Mouse (Mus musculus) midbrain, embryonic 16.5 days (tissue): Measurements from ENCODE around the gene Jmjd1c. TPM values are rescaled to one million over a fixed set of nuclear protein-coding genes. Genes with fewer than 3 reads are reported as not detected.

Experiments used
- ATAC-seq: fragments of 200-750 bp; cut with Nextera tagmentation; 2 replicates; pipeline ENCODE4 v1.8.0; 2017; ENCODE audit warnings: moderate TSS enrichment
- H3K27ac ChIP-seq: fragments of 300-500 bp; sonication (generic); 2 replicates; pipeline ENCODE4 v1.5.1; 2014; ENCODE audit warnings: mild to moderate bottlenecking, low read length, mixed read lengths
- H3K27me3 ChIP-seq: fragments of 300-500 bp; sonication (generic); 2 replicates; pipeline ENCODE4 v1.6.1; 2014; ENCODE audit warnings: low read depth, low read length, mixed read lengths; ENCODE audit not compliant: control insufficient read depth, insufficient read depth
- H3K36me3 ChIP-seq: fragments of 300-500 bp; sonication (generic); 2 replicates; pipeline ENCODE4 v1.6.1; 2014; ENCODE audit warnings: mild to moderate bottlenecking, low read length, moderate library complexity, mixed read lengths; ENCODE audit not compliant: control insufficient read depth, insufficient read depth
- H3K4me1 ChIP-seq: fragments of 300-500 bp; sonication (generic); 2 replicates; pipeline ENCODE4 v1.6.1; 2014; ENCODE audit warnings: mild to moderate bottlenecking, low read length, mixed read lengths; ENCODE audit not compliant: control insufficient read depth, insufficient read depth
- H3K4me2 ChIP-seq: fragments of 300-500 bp; sonication (generic); 2 replicates; pipeline ENCODE4 v1.6.1; 2014; ENCODE audit warnings: mild to moderate bottlenecking, low read length, mixed read lengths
- H3K4me3 ChIP-seq: fragments of 300-500 bp; sonication (generic); 2 replicates; pipeline ENCODE4 v1.5.1; 2014; ENCODE audit warnings: low read depth, mild to moderate bottlenecking, low read length, moderate library complexity, mixed read lengths
- H3K9ac ChIP-seq: fragments of 300-500 bp; sonication (generic); 2 replicates; pipeline ENCODE4 v1.6.1; 2014; ENCODE audit warnings: low read depth, low read length, mixed read lengths
- H3K9me3 ChIP-seq: fragments of 300-500 bp; sonication (generic); replicated peaks from 2 replicates; pipeline ENCODE4 v1.6.1; 2014; ENCODE audit warnings: mild to moderate bottlenecking, low read length, mixed read lengths; ENCODE audit not compliant: control insufficient read depth, poor library complexity, severe bottlenecking
- WGBS: fragments of 180-500 bp; shearing (Covaris S2); extraction: QIAGEN DNeasy Blood & Tissue Kit; methylation state at CpG from one replicate; pipeline ENCODE4 v1.1.7; 2014; 5-methylcytosine and 5-hydroxymethylcytosine counted together
- polyA plus RNA-seq: library from polyadenylated mRNA; unstranded; fragments of >200 nt; fragmentation: Nextera tagmentation; extraction: Ambion mirVana; gene quantifications from 2 replicates; pipeline ENCODE4 v1.2.1, GENCODE M21; 2015

The Jmjd1c gene
- polyA plus RNA-seq, 1 experiment from 2014 or later: 41.7 TPM

- no peak overlapping the region for H3K9ac ChIP-seq
- no peak overlapping the region for H3K27ac ChIP-seq
- H3K4me1 ChIP-seq: 0 out of 2 replicates have a peak, but pooled peaks cover 1% of the 10 kb centered on the region
- no peaks in the 10 kb centered on the region for H3K9me3 ChIP-seq
- H3K36me3 ChIP-seq: no peaks in the 10 kb centered on the region
- ATAC-seq: no peak
- H3K4me3 ChIP-seq: no peak overlapping the region
- no peak overlapping the region for H3K4me2 ChIP-seq
- WGBS: 64% methylated on average over 4 of the region's 4 CpGs
- no peaks in the 10 kb centered on the region for H3K27me3 ChIP-seq
Measured at GRCm38 (mm10) chr10:67290622-67291021, 194.7 kb downstream of the Jmjd1c start.

- Histone ChIP-seq H3K9ac (no peak overlapping the region), H3K4me3 (no peak overlapping the region), H3K4me1 (no peaks in the 10 kb centered on the region), H3K9me3 (no peaks in the 10 kb centered on the region), H3K27me3 (no peaks in the 10 kb centered on the region), H3K27ac (no peak overlapping the region), H3K4me2 (no peak overlapping the region), H3K36me3 (no peaks in the 10 kb centered on the region)
- 84% methylated on average over 8 of the region's 8 CpGs for WGBS
- no peak for ATAC-seq
Measured at GRCm38 (mm10) chr10:67291087-67291486, 195.2 kb downstream of the Jmjd1c start.

GRCm38 (mm10) chr10:67295331-67295730 is 199.4 kb downstream of the Jmjd1c start:
- Histone ChIP-seq H3K36me3 (no peaks in the 10 kb centered on the region), H3K27me3 (no peaks in the 10 kb centered on the region), H3K27ac (no peak overlapping the region), H3K4me1 (no peaks in the 10 kb centered on the region), H3K9me3 (no peaks in the 10 kb centered on the region), H3K4me3 (no peak overlapping the region), H3K9ac (no peak overlapping the region), H3K4me2 (no peak overlapping the region)
- WGBS: 83% methylated on average over 5 of the region's 5 CpGs
- no peak for ATAC-seq

GRCm38 (mm10) chr10:67295938-67296466 is 200.1 kb downstream of the Jmjd1c start:
- Histone ChIP-seq H3K4me3 (no peak overlapping the region), H3K27me3 (no peaks in the 10 kb centered on the region), H3K4me1 (no peaks in the 10 kb centered on the region), H3K4me2 (no peak overlapping the region), H3K9me3 (no peaks in the 10 kb centered on the region), H3K27ac (no peak overlapping the region), H3K36me3 (no peaks in the 10 kb centered on the region), H3K9ac (no peak overlapping the region)
- 85% methylated on average over 7 of the region's 7 CpGs for WGBS
- no peak for ATAC-seq

GRCm38 (mm10) chr10:67296482-67297152 is 200.7 kb downstream of the Jmjd1c start:
- Histone ChIP-seq H3K27ac (no peak overlapping the region), H3K27me3 (no peaks in the 10 kb centered on the region), H3K36me3 (no peaks in the 10 kb centered on the region), H3K9ac (no peak overlapping the region), H3K4me1 (no peaks in the 10 kb centered on the region), H3K4me3 (no peak overlapping the region), H3K4me2 (no peak overlapping the region), H3K9me3 (no peaks in the 10 kb centered on the region)
- WGBS: 85% methylated on average over 8 of the region's 8 CpGs
- ATAC-seq: no peak

- no peaks in the 10 kb centered on the region for H3K27me3 ChIP-seq
- no peak overlapping the region for H3K9ac ChIP-seq
- no peak overlapping the region for H3K4me3 ChIP-seq
- WGBS: 91% methylated on average over 17 of the region's 17 CpGs
- no peak for ATAC-seq
- H3K36me3 ChIP-seq: no peaks in the 10 kb centered on the region
- H3K27ac ChIP-seq: no peak overlapping the region
- no peaks in the 10 kb centered on the region for H3K4me1 ChIP-seq
- no peaks in the 10 kb centered on the region for H3K9me3 ChIP-seq
- no peak overlapping the region for H3K4me2 ChIP-seq
Measured at GRCm38 (mm10) chr10:67297175-67297855, 201.4 kb downstream of the Jmjd1c start.

DNA sequence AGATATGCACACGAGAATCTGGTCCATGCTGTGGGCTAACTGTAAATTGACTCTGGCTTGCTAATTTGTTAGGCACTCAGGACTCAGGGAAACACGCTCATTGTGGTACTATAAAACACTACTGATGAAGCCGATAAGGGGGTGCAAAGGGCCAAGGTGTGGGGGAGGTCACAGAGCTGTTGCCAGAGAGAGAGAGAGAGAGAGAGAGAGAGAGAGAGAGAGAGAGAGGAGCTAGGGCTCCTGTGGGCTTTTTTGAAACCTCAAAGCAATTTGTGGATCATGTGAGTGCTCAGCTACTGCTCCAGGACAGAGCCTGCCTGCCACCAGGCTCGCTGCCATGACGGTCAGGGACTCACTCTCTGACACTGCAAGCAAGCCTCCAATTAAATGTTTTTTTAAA is 202.9 kb downstream of the Jmjd1c start:
- WGBS: 61% methylated on average over 5 of the region's 5 CpGs
- H3K27me3 ChIP-seq: no peaks in the 10 kb centered on the region
- H3K9me3 ChIP-seq: no peaks in the 10 kb centered on the region
- no peaks in the 10 kb centered on the region for H3K36me3 ChIP-seq
- no peak overlapping the region for H3K4me2 ChIP-seq
- no peak for ATAC-seq
- H3K9ac ChIP-seq: no peak overlapping the region
- H3K4me1 ChIP-seq: no peaks in the 10 kb centered on the region
- H3K4me3 ChIP-seq: no peak overlapping the region
- no peak overlapping the region for H3K27ac ChIP-seq

DNA sequence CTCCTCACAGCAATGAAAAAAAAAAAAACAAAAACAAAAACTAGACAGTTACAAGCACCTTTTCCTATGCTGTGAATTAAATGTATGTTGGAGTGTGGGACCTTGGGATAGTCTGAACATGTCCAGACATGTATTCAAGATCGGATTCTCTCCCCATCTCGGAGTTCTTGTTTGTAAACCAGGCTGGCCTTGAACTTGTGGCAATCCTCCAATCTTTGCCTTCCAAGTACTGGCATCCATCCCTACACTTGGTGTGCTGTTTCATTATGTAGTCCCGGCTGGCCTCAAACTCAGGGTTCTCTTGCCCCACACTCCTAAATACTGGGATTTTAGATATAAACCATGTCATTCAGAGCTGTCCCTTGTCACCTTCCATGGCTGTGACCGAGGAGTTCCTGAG is 203.4 kb downstream of the Jmjd1c start:
- H3K27ac ChIP-seq: no peak overlapping the region
- H3K9ac ChIP-seq: no peak overlapping the region
- no peak overlapping the region for H3K4me3 ChIP-seq
- H3K36me3 ChIP-seq: no peaks in the 10 kb centered on the region
- no peaks in the 10 kb centered on the region for H3K27me3 ChIP-seq
- no peaks in the 10 kb centered on the region for H3K9me3 ChIP-seq
- WGBS: 85% methylated on average over 4 of the region's 4 CpGs
- no peak overlapping the region for H3K4me2 ChIP-seq
- ATAC-seq: no peak
- no peaks in the 10 kb centered on the region for H3K4me1 ChIP-seq

DNA sequence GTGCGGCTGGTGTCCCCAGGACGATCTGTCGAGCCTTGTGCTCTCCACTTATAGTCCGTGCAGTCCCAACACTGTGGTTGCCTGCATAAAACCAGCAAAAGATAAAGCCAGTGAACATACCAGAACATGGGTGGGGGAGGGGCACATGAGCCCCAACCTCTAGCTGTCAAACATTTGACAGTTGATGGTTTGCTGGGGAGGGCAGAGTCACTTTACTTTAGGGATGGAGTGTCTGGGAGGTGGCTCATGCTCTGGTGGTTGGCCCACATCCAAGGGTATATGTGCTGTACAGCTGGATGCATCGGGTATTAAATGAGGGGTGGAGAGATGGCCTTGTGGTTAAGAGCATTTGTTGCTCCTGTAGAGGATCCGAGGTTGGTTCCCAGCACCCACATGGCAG is 205.1 kb downstream of the Jmjd1c start:
- no peak overlapping the region for H3K27ac ChIP-seq
- H3K36me3 ChIP-seq: no peaks in the 10 kb centered on the region
- no peak overlapping the region for H3K4me2 ChIP-seq
- no peaks in the 10 kb centered on the region for H3K4me1 ChIP-seq
- no peak overlapping the region for H3K4me3 ChIP-seq
- ATAC-seq: no peak
- no peaks in the 10 kb centered on the region for H3K27me3 ChIP-seq
- no peak overlapping the region for H3K9ac ChIP-seq
- 94% methylated on average over 6 of the region's 6 CpGs for WGBS
- H3K9me3 ChIP-seq: no peaks in the 10 kb centered on the region
